Mouse (Mus musculus) intestine, embryonic 14.5 days (tissue): ENCODE measurements around the gene Ttc29. TPM values are rescaled to one million over a fixed set of nuclear protein-coding genes. Genes with fewer than 3 reads are reported as not detected.

ENCODE experiments used
- ATAC-seq: fragments of 200-750 bp; cut with Nextera tagmentation; replicated peaks from 2 replicates; pipeline ENCODE4 v1.8.0; 2017; ENCODE audit warnings: low read depth, moderate number of reproducible peaks, moderate TSS enrichment, moderate library complexity; ENCODE audit not compliant: low FRiP score, low TSS enrichment
- DNase-seq: peaks from one replicate; pipeline ENCODE4 v3.0.0-alpha.2; 2018; ENCODE audit warnings: low spot score
- H3K27ac ChIP-seq: fragments of 300-500 bp; sonication (generic); 2 replicates; pipeline ENCODE4 v1.5.1; 2014; ENCODE audit warnings: low read depth, mild to moderate bottlenecking, control low read depth
- H3K27me3 ChIP-seq: fragments of 300-500 bp; sonication (generic); replicated peaks from 2 replicates; pipeline ENCODE4 v1.6.1; 2014; ENCODE audit warnings: low read length, control low read depth; ENCODE audit not compliant: control insufficient read depth, insufficient read depth
- H3K36me3 ChIP-seq: fragments of 300-500 bp; sonication (generic); 2 replicates; pipeline ENCODE4 v1.6.1; 2014; ENCODE audit warnings: low read length, control low read depth; ENCODE audit not compliant: control insufficient read depth, insufficient read depth
- H3K4me1 ChIP-seq: fragments of 300-500 bp; sonication (generic); replicated peaks from 2 replicates; pipeline ENCODE4 v1.6.1; 2014; ENCODE audit warnings: low read length, control low read depth, mixed read lengths; ENCODE audit not compliant: control insufficient read depth, insufficient read depth
- H3K4me2 ChIP-seq: fragments of 300-500 bp; sonication (generic); 2 replicates; pipeline ENCODE4 v1.6.1; 2014; ENCODE audit warnings: low read length
- H3K4me3 ChIP-seq: fragments of 300-500 bp; sonication (generic); 2 replicates; pipeline ENCODE4 v1.5.1; 2014; ENCODE audit warnings: low read depth, low read length, control low read depth, mixed read lengths
- H3K9ac ChIP-seq: fragments of 300-500 bp; sonication (generic); 2 replicates; pipeline ENCODE4 v1.6.1; 2014; ENCODE audit warnings: mild to moderate bottlenecking, low read length
- H3K9me3 ChIP-seq: fragments of 300-500 bp; sonication (generic); 2 replicates; pipeline ENCODE4 v1.6.1; 2016; ENCODE audit warnings: low read length, control low read depth; ENCODE audit not compliant: control insufficient read depth
- WGBS: fragments of 180-500 bp; shearing (Covaris S2); extraction: QIAGEN DNeasy Blood & Tissue Kit; methylation state at CpG from one replicate; pipeline ENCODE4 v1.1.7; 2014; 5-methylcytosine and 5-hydroxymethylcytosine counted together
- polyA plus RNA-seq: library from polyadenylated mRNA; unstranded; fragments of >200 nt; fragmentation: Nextera tagmentation; extraction: Ambion mirVana; gene quantifications from 2 replicates; pipeline ENCODE4 v1.2.1, GENCODE M21; 2014

The Ttc29 gene
- polyA plus RNA-seq, 1 experiment from 2014 or later = not detected

GRCm38 (mm10) chr8:78442781-78443180 lies 229.7 kb downstream of the Ttc29 start:
- WGBS = 89% methylated on average over 1 of the region's 1 CpGs
- H3K9me3 ChIP-seq = no peaks in the 10 kb centered on the region
- H3K27me3 ChIP-seq = peaks cover 48% of the 10 kb centered on the region
- no peak overlapping the region for H3K27ac ChIP-seq
- H3K36me3 ChIP-seq = no peaks in the 10 kb centered on the region
- no peak overlapping the region for H3K9ac ChIP-seq
- no peaks in the 10 kb centered on the region for H3K4me1 ChIP-seq
- DNase-seq (no peak), ATAC-seq (no peak)
- H3K4me2 ChIP-seq = no peak overlapping the region
- no peak overlapping the region for H3K4me3 ChIP-seq

Other genes with a start within 250 kb of the Ttc29 start
- not detected in 2 replicates for gene Pou4f2, start 223.3 kb downstream of the Ttc29 start, polyA plus RNA-seq